9 mouse cellular contexts compared by ENCODE assay signal in genomic region chr11:28365209-28365928, GRCm38 (mm10). TPM values are rescaled to one million over a fixed set of nuclear protein-coding genes. Genes with fewer than 3 reads are reported as not detected.
DNase-seq lines count a peak whose midpoint lies in the region; ATAC-seq and TF ChIP-seq lines count a peak whose summit lies in the region.
"Had no signal": no experiment of that assay in that cellular context is flagged by ENCODE, and none has a peak within 500 bp of the region (broad histone marks: within the 10 kb centered on the region; RNA-seq: fewer than 3 reads in every experiment).

No protein-coding gene starts in this region.

- H3K4me2 ChIP-seq in liver, postnatal 0 days (ENCODE audit: low read depth, low read length): peak overlapping the region; percentile 72
- H3K4me2 ChIP-seq in neural tube, embryonic 13.5 days: peak overlapping the region; percentile 60

- TF ChIP-seq CTCF in ES-Bruce4 (IDR thresholded peaks at IDR 0.05; ENCODE audit: low read depth, low read length): no peak
- no peak for TF ChIP-seq CTCF in layer of hippocampus, adult 2 months (conservative IDR thresholded peaks at IDR 0.05)
- TF ChIP-seq CTCF in liver, postnatal 0 days (IDR thresholded peaks at IDR 0.05; ENCODE audit: low read depth): no peak

- WGBS in liver, postnatal 0 days (ENCODE audit: insufficient replicate concordance): 13% methylated on average over 26 of the region's 26 CpGs
- 7% methylated on average over 26 of the region's 26 CpGs for WGBS in neural tube, embryonic 13.5 days

- H3K4me3 ChIP-seq in ES-Bruce4 (ENCODE audit: low read depth, low read length): peak overlapping the region; percentile 18
- peak overlapping the region; percentile 60 for H3K4me3 ChIP-seq in layer of hippocampus, adult 2 months
- H3K4me3 ChIP-seq in liver, postnatal 0 days (ENCODE audit: low read depth, low read length): peak overlapping the region; percentile 7; the same call in 1 of the 2 replicates
- H3K4me3 ChIP-seq in neural tube, embryonic 13.5 days: peak overlapping the region; percentile 40

- H3K4me1 ChIP-seq in ES-Bruce4 (ENCODE audit: control insufficient read depth, insufficient read depth, low read length): no peaks in the 10 kb centered on the region
- peaks cover 4% of the 10 kb centered on the region; the same call in 1 of the 2 replicates for H3K4me1 ChIP-seq in liver, postnatal 0 days (ENCODE audit: insufficient read depth)
- peaks cover 13% of the 10 kb centered on the region for H3K4me1 ChIP-seq in neural tube, embryonic 13.5 days (replicated peaks)

- DNase-seq in cerebellum, adult 18-20 months: peak; percentile 21 to 40
- DNase-seq in heart, postnatal 4 days: peak; percentile 85
- DNase-seq in layer of hippocampus, adult 2 months (ENCODE audit: low spot score in 2 of 2): peak; percentile 77 to 78
- DNase-seq in liver, postnatal 0 days: peak; percentile 87
- peak; percentile 28 for DNase-seq in telencephalon, adult 2 months (ENCODE audit: low read depth, low spot score)

- TF ChIP-seq EP300 in ES-Bruce4 (IDR thresholded peaks at IDR 0.05; ENCODE audit: insufficient read depth, low read depth, low read length): 0 out of 2 replicates have a peak, but pooled peaks have one; percentile 37
- TF ChIP-seq EP300 in liver, postnatal 0 days (IDR thresholded peaks at IDR 0.05; ENCODE audit: low read depth): 0 out of 2 replicates have a peak, but pooled peaks have one; percentile 15

- no peak overlapping the region for H3K9ac ChIP-seq in ES-Bruce4 (ENCODE audit: low read depth, poor library complexity, severe bottlenecking)
- H3K9ac ChIP-seq in liver, postnatal 0 days (replicated peaks): no peak overlapping the region
- H3K9ac ChIP-seq in neural tube, embryonic 13.5 days: peak overlapping the region; percentile 71

- ATAC-seq in frontal cortex, adult (ENCODE audit: low TSS enrichment): peak; percentile 96
- ATAC-seq in liver, postnatal 0 days: peak; percentile 89
- ATAC-seq in neural tube, embryonic 13.5 days (ENCODE audit: low read depth): peak; percentile 94

- no peak for TF ChIP-seq POLR2A in ES-Bruce4 (IDR thresholded peaks at IDR 0.05; ENCODE audit: insufficient read depth, low read length)

- H3K27me3 ChIP-seq in ES-Bruce4 (ENCODE audit: control insufficient read depth, insufficient read depth, low read length, poor library complexity, severe bottlenecking): no peaks in the 10 kb centered on the region
- H3K27me3 ChIP-seq in liver, postnatal 0 days (ENCODE audit: insufficient read depth, low read length): no peaks in the 10 kb centered on the region
- H3K27me3 ChIP-seq in neural tube, embryonic 13.5 days: peaks cover 4% of the 10 kb centered on the region; the same call in 1 of the 2 replicates
- H3K27me3 ChIP-seq: CH12.LX had no signal

- peaks cover 7% of the 10 kb centered on the region; the same call in 1 of the 2 replicates for H3K9me3 ChIP-seq in ES-Bruce4 (replicated peaks; ENCODE audit: control insufficient read depth, insufficient read depth, low read length, poor library complexity, severe bottlenecking)
- no peaks in the 10 kb centered on the region for H3K9me3 ChIP-seq in liver, postnatal 0 days (ENCODE audit: low read length)
- no peaks in the 10 kb centered on the region for H3K9me3 ChIP-seq in neural tube, embryonic 13.5 days

- H3K27ac ChIP-seq in ES-Bruce4 (ENCODE audit: insufficient read depth, low read length): no peak overlapping the region
- H3K27ac ChIP-seq in layer of hippocampus, adult 2 months: peak overlapping the region; percentile 87
- peak overlapping the region; percentile 66 for H3K27ac ChIP-seq in liver, postnatal 0 days (ENCODE audit: low read depth)
- H3K27ac ChIP-seq in neural tube, embryonic 13.5 days (replicated peaks): peak overlapping the region; percentile 77

- H3K36me3 ChIP-seq in ES-Bruce4 (ENCODE audit: control insufficient read depth, insufficient read depth, low read length, poor library complexity, severe bottlenecking): no peaks in the 10 kb centered on the region
- H3K36me3 ChIP-seq in liver, postnatal 0 days (replicated peaks; ENCODE audit: insufficient read depth, low read length): no peaks in the 10 kb centered on the region
- H3K36me3 ChIP-seq in neural tube, embryonic 13.5 days: no peaks in the 10 kb centered on the region

RNA-seq across cellular contexts. Expression of gene Gm6685, which starts 25.7 kb away (rescaled TPM):
- 1.6 TPM in 1 of 2 replicates, not detected in the other for polyA plus RNA-seq in ES-Bruce4 (2011; ENCODE audit: insufficient read depth, insufficient read length, low read depth, missing spikeins)
- total RNA-seq in heart, postnatal 4 days (2021): 1 to 10 TPM; 3.7 to 4.2 TPM
- total RNA-seq in layer of hippocampus, adult 2 months (2021): 1 to 10 TPM; 6.1 TPM
- not detected in 2 replicates for polyA plus RNA-seq in liver, postnatal 0 days (2015; fragmentation: Nextera tagmentation; extraction: Ambion mirVana)
- polyA plus RNA-seq in neural tube, embryonic 13.5 days (2015; fragmentation: Nextera tagmentation; extraction: Ambion mirVana): not detected in 2 replicates

Comparison
In these comparisons a context has a peak if more than half of its experiments do, and no peak if none do; other contexts are left out.
1. H3K4me3 ChIP-seq: peak in every context shown above with its lines; median percentile 60 in layer of hippocampus, adult 2 months; 40 in neural tube, embryonic 13.5 days; 18 in ES-Bruce4; 7 in liver, postnatal 0 days.
2. DNase-seq: peak in every context shown above with its lines; median percentile 87 in liver, postnatal 0 days; 85 in heart, postnatal 4 days; 78 in layer of hippocampus, adult 2 months; 30 in cerebellum, adult 18-20 months; 28 in telencephalon, adult 2 months.